Mouse (Mus musculus) liver, adult 2 months (tissue): ENCODE measurements around the gene Srcin1. TPM values are rescaled to one million over a fixed set of nuclear protein-coding genes. Genes with fewer than 3 reads are reported as not detected.

Experiments
- DNase-seq: peaks from one replicate; pipeline ENCODE4 v3.0.0-alpha.2; 2011; ENCODE audit warnings: low read depth, low spot score; ENCODE audit errors: extremely low read depth
- H3K27ac ChIP-seq: fragments of 200-500 bp; replicated peaks from 2 replicates; pipeline ENCODE4 v1.5.1; 2012; ENCODE audit warnings: low read depth, mild to moderate bottlenecking, control low read depth, inconsistent platforms, low read length; ENCODE audit not compliant: insufficient read depth
- H3K27me3 ChIP-seq: fragments of 200-500 bp; 2 replicates; pipeline ENCODE4 v1.6.1; 2012; ENCODE audit warnings: mild to moderate bottlenecking, moderate library complexity, low read length, inconsistent platforms; ENCODE audit not compliant: control insufficient read depth, insufficient read depth
- H3K36me3 ChIP-seq: fragments of 200-500 bp; 2 replicates; pipeline ENCODE4 v1.6.1; 2012; ENCODE audit warnings: low read length, inconsistent platforms; ENCODE audit not compliant: control insufficient read depth, insufficient read depth
- H3K4me1 ChIP-seq: fragments of 200-500 bp; 2 replicates; pipeline ENCODE4 v1.6.1; 2011; ENCODE audit warnings: low read length; ENCODE audit not compliant: control insufficient read depth, insufficient read depth
- H3K4me3 ChIP-seq: fragments of 200-500 bp; 2 replicates; pipeline ENCODE4 v1.5.1; 2011; ENCODE audit warnings: low read depth, mild to moderate bottlenecking, control low read depth, low read length, moderate library complexity; ENCODE audit not compliant: insufficient read depth
- H3K79me2 ChIP-seq: fragments of 200-500 bp; 2 replicates; pipeline ENCODE4 v1.6.1; 2012; ENCODE audit warnings: inconsistent platforms, mild to moderate bottlenecking, low read length, moderate library complexity; ENCODE audit not compliant: control insufficient read depth, insufficient read depth
- H3K9ac ChIP-seq: fragments of 200-500 bp; 2 replicates; pipeline ENCODE4 v1.6.1; 2012; ENCODE audit warnings: low read depth, mild to moderate bottlenecking, control low read depth, inconsistent platforms, low read length
- CTCF ChIP-seq: fragments of 200-500 bp; IDR thresholded peaks from 2 replicates; pipeline ENCODE4 v1.5.1; 2011; ENCODE audit warnings: low read depth, low read length, control low read depth
- POLR2A ChIP-seq: fragments of 200-500 bp; IDR thresholded peaks from 2 replicates; pipeline ENCODE4 v1.6.1; 2011; ENCODE audit warnings: low read length, control low read depth; ENCODE audit not compliant: insufficient read depth; ENCODE audit errors: extremely low read depth
- WGBS: fragments of 180-500 bp; shearing (Covaris S2); methylation state at CpG from one replicate; pipeline ENCODE4 v1.1.7; 2018; 5-methylcytosine and 5-hydroxymethylcytosine counted together
- polyA plus RNA-seq: library from polyadenylated mRNA; depleted of rRNA; stranded (reverse); fragments of >200 nt; gene quantifications from 2 replicates; pipeline ENCODE4 v1.2.3, GENCODE M21; 2012
- total RNA-seq: library from RNA; depleted of rRNA; stranded (reverse); fragments of >200 nt; gene quantifications from 2 replicates; pipeline ENCODE4 v1.2.3, GENCODE M21; 2014

Srcin1 gene
- total and polyA plus RNA-seq, 2 experiments = under 0.01 to 0.12 TPM

GRCm38 (mm10) chr11:97520541-97520940, 55.4 kb downstream of the Srcin1 start:
- Histone ChIP-seq H3K4me1 (no peaks in the 10 kb centered on the region), H3K9ac (no peak overlapping the region), H3K27me3 (no peaks in the 10 kb centered on the region), H3K79me2 (no peaks in the 10 kb centered on the region), H3K4me3 (no peak overlapping the region), H3K36me3 (no peaks in the 10 kb centered on the region), H3K27ac (no peak overlapping the region)
- TF ChIP-seq CTCF (no peak), POLR2A (no peak)
- WGBS = 93% methylated on average over 7 of the region's 7 CpGs
- no peak for DNase-seq

GRCm38 (mm10) chr11:97513066-97513465, 62.9 kb downstream of the Srcin1 start:
- no peak overlapping the region for H3K27ac ChIP-seq

GRCm38 (mm10) chr11:97512511-97512910, 63.5 kb downstream of the Srcin1 start:
- Histone ChIP-seq H3K9ac (no peak overlapping the region), H3K27me3 (no peaks in the 10 kb centered on the region), H3K27ac (no peak overlapping the region), H3K4me3 (no peak overlapping the region), H3K36me3 (no peaks in the 10 kb centered on the region), H3K79me2 (no peaks in the 10 kb centered on the region), H3K4me1 (no peaks in the 10 kb centered on the region)
- 75% methylated on average over 6 of the region's 6 CpGs for WGBS
- no peak for DNase-seq
- TF ChIP-seq POLR2A = no peak
- no peak for TF ChIP-seq CTCF

More at GRCm38 (mm10) chr11:97513066-97513465, 62.9 kb downstream of the Srcin1 start:
- no peak for DNase-seq
- 91% methylated on average over 3 of the region's 3 CpGs for WGBS
- Histone ChIP-seq H3K9ac (no peak overlapping the region), H3K36me3 (no peaks in the 10 kb centered on the region), H3K27me3 (no peaks in the 10 kb centered on the region), H3K79me2 (no peaks in the 10 kb centered on the region), H3K4me1 (no peaks in the 10 kb centered on the region), H3K4me3 (no peak overlapping the region)
- TF ChIP-seq POLR2A (no peak), CTCF (no peak)

DNA sequence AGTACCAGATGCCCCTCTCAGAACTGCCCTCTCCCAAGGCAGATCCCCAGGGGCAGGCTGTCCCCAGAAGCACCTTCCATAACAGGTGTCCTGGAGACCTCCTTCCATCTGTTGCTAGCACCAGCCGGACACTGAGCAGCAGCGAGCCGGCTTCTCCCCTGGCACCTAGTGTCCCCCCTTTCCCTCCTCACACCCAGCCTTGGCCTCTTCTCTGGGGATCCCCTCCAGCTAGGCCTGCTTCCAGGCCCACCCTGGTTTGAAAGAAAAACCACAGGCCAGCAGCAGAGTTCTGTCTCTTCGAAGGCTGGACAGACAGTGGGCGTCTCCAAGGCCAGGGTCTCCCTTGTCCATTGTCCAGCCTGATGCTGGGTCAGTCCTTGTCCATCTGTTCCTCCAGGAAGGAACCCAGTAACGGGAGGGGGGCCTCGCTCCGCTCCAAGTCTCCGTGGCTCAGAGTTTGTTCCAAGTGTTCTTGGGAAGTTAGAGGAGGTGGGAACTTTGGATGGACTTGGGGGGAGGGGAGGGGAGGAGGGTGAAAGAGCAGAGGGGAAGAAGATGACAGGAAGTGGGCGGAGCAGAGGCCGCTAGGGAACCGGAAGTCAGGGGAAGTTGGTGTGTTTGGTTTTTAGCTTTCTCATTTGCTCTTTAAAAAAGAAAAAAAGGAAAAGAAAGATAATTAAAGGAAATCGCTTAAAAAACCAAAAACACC, 64.2 kb downstream of the Srcin1 start:
- peak; percentile 22 for DNase-seq
- peak overlapping the region; percentile 25 for H3K9ac ChIP-seq

DNA sequence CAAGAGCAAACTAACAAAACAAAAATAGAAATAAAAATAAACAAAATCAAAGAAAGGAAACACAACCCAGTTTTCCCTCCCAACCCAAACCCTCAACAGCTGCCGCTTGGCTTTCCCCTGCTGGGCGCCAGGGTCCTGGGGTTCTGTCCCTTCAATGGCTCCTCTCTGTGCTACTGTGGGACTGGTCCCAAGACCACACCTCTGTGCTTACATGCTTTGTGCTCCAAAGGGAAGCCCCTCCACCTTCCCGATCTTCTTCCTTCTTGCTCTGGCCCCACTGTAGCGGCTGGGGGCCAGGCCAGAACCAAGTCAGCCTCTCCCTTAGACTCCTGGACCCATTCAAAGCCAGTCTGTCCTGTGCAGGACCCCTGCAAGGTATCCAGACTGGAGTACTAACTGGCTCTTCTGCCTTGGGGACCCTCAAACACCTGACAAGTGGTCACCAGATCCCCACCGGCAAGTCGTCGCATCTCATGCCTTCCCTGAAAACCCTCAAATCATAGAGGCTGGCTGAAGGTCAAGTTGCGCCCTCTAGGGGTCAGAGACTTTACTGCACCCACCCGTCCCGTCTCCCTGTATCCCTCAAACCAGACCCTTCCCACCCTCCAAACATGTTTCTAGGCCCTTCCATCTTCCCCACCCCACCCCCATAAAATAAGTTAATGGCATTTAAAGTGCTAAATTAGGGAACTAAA, 64.9 kb downstream of the Srcin1 start:
- no peaks in the 10 kb centered on the region for H3K36me3 ChIP-seq
- no peaks in the 10 kb centered on the region for H3K27me3 ChIP-seq
- H3K79me2 ChIP-seq = no peaks in the 10 kb centered on the region
- WGBS = 34% methylated on average over 10 of the region's 10 CpGs
- no peak overlapping the region for H3K4me3 ChIP-seq
- TF ChIP-seq CTCF (peak; percentile 89), POLR2A (no peak)
- H3K27ac ChIP-seq = no peak overlapping the region
- no peaks in the 10 kb centered on the region for H3K4me1 ChIP-seq
- DNase-seq = peak; percentile 22
- no peak overlapping the region for H3K9ac ChIP-seq

More for the DNA sequence above, 64.2 kb downstream of the Srcin1 start:
- no peak for TF ChIP-seq POLR2A
- Histone ChIP-seq H3K4me1 (no peaks in the 10 kb centered on the region), H3K27ac (no peak overlapping the region; the same call in 1 of the 2 replicates), H3K4me3 (peak overlapping the region; percentile 36), H3K79me2 (no peaks in the 10 kb centered on the region), H3K36me3 (no peaks in the 10 kb centered on the region), H3K27me3 (no peaks in the 10 kb centered on the region)
- 56% methylated on average over 13 of the region's 13 CpGs for WGBS
